Mouse (Mus musculus) ES-Bruce4 (cell line): ENCODE data around the gene Asic2. TPM values are rescaled to one million over a fixed set of nuclear protein-coding genes. Genes with fewer than 3 reads are reported as not detected.

Experiments
- H3K27ac ChIP-seq: 2 replicates; pipeline ENCODE4 v1.5.1; 2012; ENCODE audit warnings: low read length, inconsistent platforms; ENCODE audit not compliant: insufficient read depth
- H3K27me3 ChIP-seq: 2 replicates; pipeline ENCODE4 v1.6.1; 2012; ENCODE audit warnings: mild to moderate bottlenecking, low read length, inconsistent platforms; ENCODE audit not compliant: control insufficient read depth, poor library complexity, insufficient read depth, severe bottlenecking
- H3K36me3 ChIP-seq: 2 replicates; pipeline ENCODE4 v1.6.1; 2012; ENCODE audit warnings: inconsistent platforms, mild to moderate bottlenecking, low read length, moderate library complexity; ENCODE audit not compliant: control insufficient read depth, poor library complexity, insufficient read depth, severe bottlenecking
- H3K4me1 ChIP-seq: one replicate; pipeline ENCODE4 v1.8.1; 2011; ENCODE audit warnings: low read length; ENCODE audit not compliant: control insufficient read depth, insufficient read depth
- H3K4me3 ChIP-seq: 2 replicates; pipeline ENCODE4 v1.5.1; 2011; ENCODE audit warnings: low read depth, mild to moderate bottlenecking, low read length
- H3K9ac ChIP-seq: 2 replicates; pipeline ENCODE4 v1.6.1; 2012; ENCODE audit warnings: low read depth, mild to moderate bottlenecking, inconsistent platforms; ENCODE audit not compliant: poor library complexity, severe bottlenecking
- H3K9me3 ChIP-seq: replicated peaks from 2 replicates; pipeline ENCODE4 v1.6.1; 2012; ENCODE audit warnings: mild to moderate bottlenecking, low read length, inconsistent platforms; ENCODE audit not compliant: control insufficient read depth, poor library complexity, insufficient read depth, severe bottlenecking
- CTCF ChIP-seq: IDR thresholded peaks from one replicate; pipeline ENCODE4 v1.8.1; 2011; ENCODE audit warnings: low read depth, low read length
- EP300 ChIP-seq: IDR thresholded peaks from 2 replicates; pipeline ENCODE4 v1.6.1; 2011; ENCODE audit warnings: low read depth, low read length; ENCODE audit not compliant: insufficient read depth
- POLR2A ChIP-seq: IDR thresholded peaks from one replicate; pipeline ENCODE4 v1.8.1; 2011; ENCODE audit warnings: low read length; ENCODE audit not compliant: insufficient read depth
- polyA plus RNA-seq: library from polyadenylated mRNA; stranded (reverse); fragments of >200 nt; gene quantifications from 2 replicates; pipeline ENCODE4 v1.2.4, GENCODE M21; 2011; ENCODE audit warnings: low read depth; ENCODE audit not compliant: missing spikeins, insufficient read depth, insufficient read length

Asic2 gene
- polyA plus RNA-seq, 1 experiment, result not detected

GRCm38 (mm10) chr11:80923286-80923951, 1044.8 kb downstream of the Asic2 start:
- Histone ChIP-seq H3K4me1 (no peaks in the 10 kb centered on the region), H3K4me3 (no peak overlapping the region), H3K9me3 (no peaks in the 10 kb centered on the region), H3K36me3 (no peaks in the 10 kb centered on the region), H3K27ac (no peak overlapping the region), H3K9ac (no peak overlapping the region), H3K27me3 (no peaks in the 10 kb centered on the region; the same call in 1 of the 2 replicates)
- TF ChIP-seq POLR2A (no peak), CTCF (no peak), EP300 (no peak)

- Histone ChIP-seq H3K27me3 (no peaks in the 10 kb centered on the region), H3K4me1 (no peaks in the 10 kb centered on the region), H3K27ac (no peak overlapping the region), H3K9me3 (no peaks in the 10 kb centered on the region), H3K36me3 (no peaks in the 10 kb centered on the region), H3K4me3 (no peak overlapping the region), H3K9ac (no peak overlapping the region)
- TF ChIP-seq CTCF (no peak), POLR2A (no peak), EP300 (no peak)
Measured at GRCm38 (mm10) chr11:80918332-80918731, 1049.9 kb downstream of the Asic2 start.

GRCm38 (mm10) chr11:80917688-80918087, 1050.6 kb downstream of the Asic2 start:
- H3K4me3 ChIP-seq, result no peak overlapping the region
- H3K9ac ChIP-seq, result no peak overlapping the region
- no peak overlapping the region for H3K27ac ChIP-seq
- H3K36me3 ChIP-seq, result no peaks in the 10 kb centered on the region
- no peaks in the 10 kb centered on the region for H3K4me1 ChIP-seq
- TF ChIP-seq EP300 (no peak), CTCF (peak; percentile 48)
- H3K27me3 ChIP-seq, result no peaks in the 10 kb centered on the region
- H3K9me3 ChIP-seq, result no peaks in the 10 kb centered on the region

- no peaks in the 10 kb centered on the region for H3K27me3 ChIP-seq
- H3K9me3 ChIP-seq, result no peaks in the 10 kb centered on the region
- no peaks in the 10 kb centered on the region for H3K4me1 ChIP-seq
- H3K27ac ChIP-seq, result no peak overlapping the region
- TF ChIP-seq CTCF, result no peak
- TF ChIP-seq EP300, result no peak
- no peak for TF ChIP-seq POLR2A
- no peak overlapping the region for H3K9ac ChIP-seq
- no peaks in the 10 kb centered on the region for H3K36me3 ChIP-seq
- no peak overlapping the region for H3K4me3 ChIP-seq
Measured at GRCm38 (mm10) chr11:80913408-80914024, 1054.7 kb downstream of the Asic2 start.

GRCm38 (mm10) chr11:80912721-80913120, 1055.5 kb downstream of the Asic2 start:
- Histone ChIP-seq H3K36me3 (no peaks in the 10 kb centered on the region), H3K4me3 (no peak overlapping the region)

GRCm38 (mm10) chr11:80907820-80908219, 1060.4 kb downstream of the Asic2 start:
- Histone ChIP-seq H3K4me1 (no peaks in the 10 kb centered on the region), H3K27me3 (no peaks in the 10 kb centered on the region), H3K9me3 (no peaks in the 10 kb centered on the region), H3K9ac (no peak overlapping the region), H3K27ac (no peak overlapping the region), H3K4me3 (no peak overlapping the region), H3K36me3 (no peaks in the 10 kb centered on the region)
- TF ChIP-seq CTCF (no peak), POLR2A (no peak), EP300 (no peak)

More at GRCm38 (mm10) chr11:80912721-80913120, 1055.5 kb downstream of the Asic2 start:
- TF ChIP-seq CTCF (no peak), POLR2A (no peak), EP300 (no peak)
- Histone ChIP-seq H3K27me3 (no peaks in the 10 kb centered on the region), H3K27ac (no peak overlapping the region), H3K9ac (no peak overlapping the region), H3K4me1 (no peaks in the 10 kb centered on the region), H3K9me3 (no peaks in the 10 kb centered on the region)
